Mouse (Mus musculus): ENCODE data around the gene Ncoa7.

The Ncoa7 gene

GRCm38 (mm10) chr10:30743275-30743674 lies 59.9 kb downstream of the Ncoa7 start:
- DNase-seq, result no peak

DNA sequence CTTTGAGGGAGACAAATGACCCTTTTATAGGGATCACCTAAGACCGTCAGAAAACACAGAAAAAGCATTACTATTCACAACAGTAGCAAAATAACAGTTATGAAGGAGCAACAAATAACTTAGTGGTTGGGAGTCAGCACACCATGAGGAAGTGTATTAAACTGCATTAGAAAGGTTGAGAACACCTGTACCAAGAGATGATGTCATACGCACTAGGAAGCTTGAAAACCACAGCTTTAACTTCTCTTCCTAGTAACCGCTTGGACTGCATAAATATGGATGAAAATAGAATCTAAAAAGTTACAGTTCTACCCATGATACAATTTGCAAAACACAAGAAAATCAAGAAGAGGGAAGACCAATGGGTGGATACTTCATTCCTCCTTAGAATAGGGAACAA lies 64.7 kb downstream of the Ncoa7 start:
- DNase-seq, result no peak

DNA sequence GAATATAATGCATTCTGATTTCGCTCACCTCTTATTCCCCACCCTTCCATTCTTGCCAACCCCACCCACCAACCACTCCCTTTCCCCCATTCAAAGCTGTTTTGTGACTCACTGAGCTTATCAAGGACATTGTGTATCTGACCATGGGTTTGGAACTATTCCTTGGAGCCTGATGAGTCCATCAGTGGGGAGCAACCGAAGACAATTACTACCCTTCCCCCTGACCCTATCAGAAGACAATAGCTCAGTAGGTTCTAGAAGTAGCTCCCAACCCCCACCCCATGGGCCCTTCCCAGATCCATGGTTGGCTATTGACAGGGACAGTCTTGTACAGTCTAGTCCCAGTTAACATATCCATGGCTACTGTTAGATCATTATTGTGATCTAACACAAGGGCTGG lies 65.8 kb downstream of the Ncoa7 start:
- no peak for DNase-seq

DNA sequence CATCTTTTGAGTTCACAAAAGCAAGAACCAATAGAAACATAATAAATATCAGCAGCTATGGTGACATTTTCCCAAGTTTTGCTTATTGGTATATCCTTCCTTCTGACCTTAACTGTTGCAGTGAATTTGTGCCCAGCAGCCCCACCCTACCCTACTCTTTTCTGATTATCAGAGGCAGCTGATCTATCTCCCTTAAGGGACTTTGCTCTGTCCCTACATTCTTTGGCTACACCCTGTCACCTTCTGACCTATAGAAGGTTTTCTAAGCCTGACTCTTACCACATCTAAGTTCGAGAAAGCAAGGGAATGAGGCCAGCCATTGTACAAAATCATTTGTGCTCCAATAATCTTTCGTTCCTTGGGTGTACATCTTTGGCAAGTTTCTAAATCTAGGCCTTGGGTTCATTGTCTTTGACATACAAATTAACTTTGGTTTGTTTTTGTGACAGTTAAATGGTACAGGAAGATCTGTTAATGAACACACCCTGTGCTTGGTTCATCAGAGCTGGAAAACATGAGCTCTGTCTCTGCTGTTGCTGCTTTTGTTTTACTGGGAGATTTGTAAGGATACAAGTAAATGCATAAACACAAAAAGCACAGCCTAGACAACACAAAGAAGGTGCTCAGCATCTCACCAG lies 69.9 kb downstream of the Ncoa7 start:
- DNase-seq, result no peak

DNA sequence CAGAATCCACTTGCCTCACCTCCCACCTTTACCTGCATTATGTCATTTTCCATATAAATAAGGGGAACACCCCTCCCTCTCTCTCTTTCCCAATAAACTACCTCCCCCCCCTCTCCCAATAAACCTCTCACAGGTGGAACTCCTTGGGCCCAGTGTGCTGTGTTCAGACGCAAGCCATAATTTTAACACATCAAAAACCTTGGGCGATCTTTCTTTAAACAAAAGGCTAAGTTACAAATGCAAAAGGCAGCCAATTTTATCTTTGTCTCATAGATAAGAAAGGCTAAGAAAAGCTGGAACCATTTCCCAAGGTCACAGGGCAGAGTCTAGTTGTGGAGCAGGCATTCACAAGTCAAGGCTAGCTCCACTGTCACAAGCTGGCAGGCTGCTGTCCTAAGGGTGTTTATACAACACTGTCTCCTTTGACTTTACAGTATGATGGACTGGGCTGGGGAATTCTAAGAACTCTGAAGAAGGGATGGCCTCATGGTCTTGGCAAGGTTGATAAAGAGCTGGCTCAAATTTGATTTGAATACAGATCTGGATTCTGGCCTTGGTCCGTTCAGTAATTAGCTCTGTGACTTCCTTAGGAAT lies 71.7 kb downstream of the Ncoa7 start:
- DNase-seq, result no peak

- no peak for DNase-seq
Observed at GRCm38 (mm10) chr10:30730791-30731190, 72.3 kb downstream of the Ncoa7 start.

DNA sequence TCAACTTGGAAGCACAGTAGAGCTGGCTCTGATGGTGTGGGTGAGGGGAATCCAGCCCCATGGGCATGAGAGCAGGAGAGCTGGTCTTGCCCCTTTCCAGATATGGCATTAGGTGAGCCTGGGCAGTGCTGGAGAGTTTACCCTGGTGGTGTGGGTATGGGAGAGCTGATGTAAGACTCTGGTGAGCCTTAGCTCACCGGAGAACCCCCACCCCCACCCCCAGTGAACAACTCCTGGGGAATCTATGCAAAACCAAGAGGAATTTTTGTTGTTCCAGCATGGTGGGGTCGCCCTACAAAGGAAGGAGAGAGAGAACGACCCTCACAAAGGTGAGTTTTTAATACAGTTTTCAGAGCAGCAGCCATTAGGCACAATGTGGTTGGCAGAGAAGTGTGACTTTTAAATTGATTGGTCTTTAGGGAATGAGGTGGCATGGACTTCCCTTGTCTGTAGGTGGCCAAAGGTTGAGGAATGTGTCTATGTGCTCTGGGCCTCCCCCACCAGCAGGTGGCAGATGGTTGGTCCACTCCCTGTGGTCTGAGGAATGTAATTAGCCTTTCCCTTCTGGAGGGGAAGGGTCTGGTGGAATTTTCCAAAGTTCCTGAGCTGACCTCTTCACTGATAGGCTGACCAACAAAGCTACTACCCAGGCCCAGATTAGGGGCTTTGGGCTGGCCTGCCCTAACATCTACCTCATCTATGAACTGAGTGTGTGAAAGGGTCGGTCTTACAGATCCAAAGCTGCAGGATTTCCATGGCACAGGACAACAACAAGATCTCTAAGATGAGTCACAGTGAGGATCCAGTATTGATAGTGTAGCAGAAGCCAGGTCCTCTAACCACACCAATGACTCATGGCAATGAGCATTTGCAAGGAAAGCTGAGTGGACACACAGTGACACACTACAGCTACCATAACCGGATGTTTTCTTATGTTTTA lies 73.7 kb downstream of the Ncoa7 start:
- DNase-seq, result no peak

DNA sequence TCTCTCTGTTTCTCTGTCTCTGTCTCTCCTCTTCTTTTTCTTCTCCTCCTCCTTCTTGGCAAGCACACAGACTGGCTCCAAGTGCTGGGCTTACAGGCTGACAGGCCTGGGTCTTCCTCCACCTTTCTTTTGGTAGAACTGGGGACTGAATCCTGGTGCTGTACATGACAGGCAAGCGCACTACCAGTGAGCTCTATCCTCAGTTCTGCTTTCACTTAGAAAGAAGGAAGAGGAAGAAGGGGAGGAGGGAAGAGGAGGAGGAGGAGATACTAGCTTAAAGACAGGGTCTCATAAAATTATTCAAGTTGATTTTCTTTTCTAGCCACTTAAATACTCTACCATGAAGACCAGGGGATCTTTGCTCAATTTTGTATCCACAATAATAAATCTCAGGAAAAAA lies 80.1 kb downstream of the Ncoa7 start:
- DNase-seq, result no peak

DNA sequence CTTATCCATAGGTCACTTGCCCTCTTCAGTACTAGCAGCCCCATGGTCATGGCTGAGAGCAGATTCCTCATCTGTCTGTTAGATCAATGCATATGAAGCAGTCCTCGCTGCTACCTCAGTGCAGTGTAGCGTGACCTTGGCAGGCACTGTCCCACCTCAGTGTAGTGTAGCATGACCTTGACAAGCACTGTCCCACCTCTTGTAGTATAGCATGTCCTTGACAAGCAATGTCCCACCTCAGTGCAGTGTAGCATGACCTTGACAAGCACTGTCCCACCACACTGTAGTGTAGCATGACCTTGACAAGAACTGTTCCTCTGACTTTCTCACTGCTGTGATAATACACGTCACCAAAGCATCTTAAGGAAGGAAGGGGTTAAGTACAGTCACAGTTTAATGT lies 82.6 kb downstream of the Ncoa7 start:
- no peak for DNase-seq

GRCm38 (mm10) chr10:30719947-30720346 lies 83.2 kb downstream of the Ncoa7 start:
- DNase-seq, result no peak

DNA sequence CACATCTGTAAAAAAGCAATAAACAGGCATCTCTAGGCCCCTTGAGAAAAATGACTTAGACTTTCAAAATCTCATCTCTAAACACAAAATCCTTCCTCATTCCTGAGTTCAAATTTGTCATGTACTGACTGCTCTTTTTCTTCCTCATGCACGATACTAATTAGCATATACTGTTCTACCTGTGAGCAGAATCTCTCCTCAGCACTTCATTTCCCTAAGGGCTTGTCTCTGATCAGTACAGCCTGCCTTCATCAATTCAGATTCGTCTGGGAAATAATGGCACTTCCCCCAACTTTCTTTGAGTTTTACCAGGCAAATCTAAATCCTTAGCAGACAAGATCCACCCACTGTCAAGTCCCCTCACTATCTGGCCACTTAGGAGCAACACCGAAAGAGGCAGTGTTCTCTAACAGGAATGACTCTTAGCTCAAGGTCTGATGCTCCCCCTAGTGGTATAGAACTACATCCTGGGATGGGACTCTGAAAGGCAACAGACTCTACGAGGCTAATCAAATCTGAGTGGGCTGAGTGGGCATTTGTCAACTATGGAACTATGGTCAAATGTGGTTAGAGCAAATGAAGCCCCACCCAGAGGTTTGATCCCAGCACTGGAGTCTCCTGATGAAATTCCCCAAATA lies 84.3 kb downstream of the Ncoa7 start:
- DNase-seq, result peak in 1 of 2 experiments; percentile 10

GRCm38 (mm10) chr10:30716171-30716570 lies 87.0 kb downstream of the Ncoa7 start:
- no peak for DNase-seq

- no peak for DNase-seq
Observed at GRCm38 (mm10) chr10:30712540-30712939, 90.6 kb downstream of the Ncoa7 start.

GRCm38 (mm10) chr10:30709846-30710403 lies 93.2 kb downstream of the Ncoa7 start:
- no peak for DNase-seq

GRCm38 (mm10) chr10:30708039-30708438 lies 95.1 kb downstream of the Ncoa7 start:
- no peak for DNase-seq

- DNase-seq, result no peak
Observed at GRCm38 (mm10) chr10:30702663-30703062, 100.5 kb downstream of the Ncoa7 start.

GRCm38 (mm10) chr10:30686862-30687261 lies 116.3 kb downstream of the Ncoa7 start:
- no peak for DNase-seq

DNA sequence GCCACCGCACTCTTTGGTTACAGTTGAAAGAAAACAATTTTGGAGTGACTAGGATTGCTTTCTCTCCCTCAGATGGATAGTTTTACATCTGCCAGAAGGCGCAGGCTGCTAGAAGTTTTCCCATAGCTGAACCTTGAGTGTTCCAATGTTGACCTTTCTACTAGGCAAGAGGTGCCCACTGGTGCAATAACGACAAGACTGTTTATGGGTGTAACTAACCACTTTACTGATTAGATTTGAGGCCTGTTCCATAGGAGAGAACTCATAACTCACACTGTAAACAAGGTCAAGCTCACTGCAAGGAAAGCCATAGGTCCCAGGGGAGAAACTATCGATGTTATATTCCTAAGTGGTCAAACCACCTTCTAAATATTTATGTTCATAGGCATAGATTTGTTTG lies 119.7 kb downstream of the Ncoa7 start:
- DNase-seq, result no peak

DNA sequence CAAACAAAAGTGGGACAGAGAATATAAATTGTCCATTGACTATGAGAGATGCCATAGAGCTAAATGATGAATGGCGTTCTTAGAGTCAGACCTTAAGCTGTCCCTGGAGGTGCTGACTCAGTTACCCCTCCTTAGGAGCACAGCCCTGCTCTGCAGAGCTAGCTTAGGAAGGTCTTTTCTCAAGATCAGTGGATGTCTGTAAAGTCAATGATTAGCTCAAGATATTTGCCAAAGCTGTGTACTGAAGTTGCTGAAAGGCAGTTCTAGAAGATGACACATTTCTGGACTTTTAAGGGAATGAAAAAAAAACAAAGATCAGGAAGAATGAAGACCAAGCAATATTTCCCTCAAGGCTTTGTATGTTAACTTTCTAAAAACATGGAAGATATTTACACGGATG lies 123.4 kb downstream of the Ncoa7 start:
- DNase-seq, result no peak

DNA sequence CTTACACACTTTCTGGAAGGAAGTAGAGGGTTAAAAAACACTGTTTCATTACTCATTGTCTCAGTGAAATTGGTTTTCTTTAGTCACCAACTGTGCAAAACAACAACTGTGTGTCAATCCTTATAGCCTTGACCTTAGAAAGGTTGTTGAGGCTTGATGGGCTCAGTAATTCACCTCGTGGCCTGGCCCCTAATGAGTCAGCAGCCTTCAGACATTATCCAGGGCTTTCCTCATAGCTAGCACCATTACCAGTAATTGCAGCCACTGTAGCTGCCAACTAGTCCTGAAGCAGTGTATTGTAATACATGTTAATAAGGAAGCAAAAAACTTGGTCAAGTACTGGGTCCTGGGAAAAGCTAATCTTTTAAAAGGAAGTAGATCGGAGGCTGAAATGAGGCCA lies 125.1 kb downstream of the Ncoa7 start:
- DNase-seq, result no peak

DNA sequence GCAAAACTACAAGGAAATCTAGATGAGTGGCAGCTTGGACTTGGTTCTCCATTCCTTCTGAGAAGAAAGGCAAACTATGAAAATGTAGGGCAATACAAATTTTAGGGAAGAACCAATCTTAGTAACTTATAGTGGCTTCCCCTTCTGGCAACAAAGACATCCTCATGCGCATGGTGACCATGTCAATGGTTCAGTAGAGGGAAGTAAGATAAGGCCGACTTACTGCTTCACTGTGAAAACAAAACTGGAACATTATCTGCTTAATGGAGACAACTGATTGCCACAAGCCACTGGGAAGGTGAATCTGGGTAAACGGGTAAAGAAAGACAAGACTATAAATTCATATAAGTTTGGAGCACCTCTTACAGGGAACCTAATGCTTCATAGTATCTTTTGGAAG lies 128.3 kb downstream of the Ncoa7 start:
- no peak for DNase-seq

GRCm38 (mm10) chr10:30666580-30666979 lies 136.5 kb downstream of the Ncoa7 start:
- no peak for DNase-seq

Measured in thymus, adult 18-20 months (tissue).